Mouse (Mus musculus) layer of hippocampus, adult 8-10 months (tissue): ENCODE data around the gene Smpd3. TPM values are rescaled to one million over a fixed set of nuclear protein-coding genes. Genes with fewer than 3 reads are reported as not detected.

Source experiments
- DNase-seq, 2 experiments: peaks; one replicate each; pipeline ENCODE4 v3.0.0; 2022; ENCODE audit warnings: low spot score in 2 of 2
- total RNA-seq, 4 experiments: library from RNA; stranded (reverse); gene quantifications; 2 replicates each; pipeline ENCODE4 v1.2.4; 2022

The Smpd3 gene
- total RNA-seq, 4 experiments from 2014 or later: 66.5 to 69.8 (median 69.7) TPM

GRCm38 (mm10) chr8:106298261-106298660 is 39.5 kb downstream of the Smpd3 start:
- DNase-seq: no peak

- no peak for DNase-seq
Measured at GRCm38 (mm10) chr8:106292484-106293396, 45.0 kb downstream of the Smpd3 start.

GRCm38 (mm10) chr8:106289464-106289863 is 48.3 kb downstream of the Smpd3 start:
- no peak for DNase-seq

- DNase-seq: no peak
Measured at GRCm38 (mm10) chr8:106288732-106289131, 49.1 kb downstream of the Smpd3 start.

- DNase-seq: no peak
Measured at GRCm38 (mm10) chr8:106287445-106287844, 50.3 kb downstream of the Smpd3 start.

GRCm38 (mm10) chr8:106280844-106281243 is 56.9 kb downstream of the Smpd3 start:
- DNase-seq: no peak

- no peak for DNase-seq
Measured at GRCm38 (mm10) chr8:106280154-106280553, 57.6 kb downstream of the Smpd3 start.

GRCm38 (mm10) chr8:106278367-106279042 is 59.3 kb downstream of the Smpd3 start:
- DNase-seq: no peak

GRCm38 (mm10) chr8:106276709-106277317 is 61.0 kb downstream of the Smpd3 start:
- no peak for DNase-seq

- DNase-seq: no peak
Measured at GRCm38 (mm10) chr8:106273468-106273867, 64.3 kb downstream of the Smpd3 start.

- no peak for DNase-seq
Measured at GRCm38 (mm10) chr8:106271378-106271777, 66.4 kb downstream of the Smpd3 start.

- DNase-seq: peak; percentile 85 to 88
Measured at GRCm38 (mm10) chr8:106270804-106271203, 67.0 kb downstream of the Smpd3 start.

GRCm38 (mm10) chr8:106268710-106269346 is 69.0 kb downstream of the Smpd3 start:
- no peak for DNase-seq

- no peak for DNase-seq
Measured at GRCm38 (mm10) chr8:106265398-106265797, 72.4 kb downstream of the Smpd3 start.

- DNase-seq: no peak
Measured at GRCm38 (mm10) chr8:106263928-106264327, 73.9 kb downstream of the Smpd3 start.

GRCm38 (mm10) chr8:106262343-106262742 is 75.4 kb downstream of the Smpd3 start:
- no peak for DNase-seq

- no peak for DNase-seq
Measured at GRCm38 (mm10) chr8:106260894-106261293, 76.9 kb downstream of the Smpd3 start.

GRCm38 (mm10) chr8:106259579-106260255 is 78.1 kb downstream of the Smpd3 start:
- no peak for DNase-seq

GRCm38 (mm10) chr8:106258169-106258568 is 79.6 kb downstream of the Smpd3 start:
- no peak for DNase-seq

GRCm38 (mm10) chr8:106250186-106250585 is 87.6 kb downstream of the Smpd3 start:
- DNase-seq: no peak

GRCm38 (mm10) chr8:106237106-106237505 is 100.7 kb downstream of the Smpd3 start:
- no peak for DNase-seq
